Mouse (Mus musculus) testis, adult 2 months (tissue): ENCODE results near the gene Ntn1.

ENCODE experiments used
- CTCF ChIP-seq: fragments of 200-500 bp; IDR thresholded peaks from 2 replicates; pipeline ENCODE4 v1.5.1; 2012; ENCODE audit warnings: low read depth, mild to moderate bottlenecking, inconsistent platforms, low read length, moderate library complexity; ENCODE audit not compliant: control insufficient read depth, insufficient read depth, insufficient replicate concordance
- POLR2A ChIP-seq: fragments of 200-500 bp; IDR thresholded peaks from 2 replicates; pipeline ENCODE4 v1.6.1; 2012; ENCODE audit warnings: low read depth, mild to moderate bottlenecking, inconsistent platforms, low read length, moderate library complexity; ENCODE audit not compliant: control insufficient read depth

DNA sequence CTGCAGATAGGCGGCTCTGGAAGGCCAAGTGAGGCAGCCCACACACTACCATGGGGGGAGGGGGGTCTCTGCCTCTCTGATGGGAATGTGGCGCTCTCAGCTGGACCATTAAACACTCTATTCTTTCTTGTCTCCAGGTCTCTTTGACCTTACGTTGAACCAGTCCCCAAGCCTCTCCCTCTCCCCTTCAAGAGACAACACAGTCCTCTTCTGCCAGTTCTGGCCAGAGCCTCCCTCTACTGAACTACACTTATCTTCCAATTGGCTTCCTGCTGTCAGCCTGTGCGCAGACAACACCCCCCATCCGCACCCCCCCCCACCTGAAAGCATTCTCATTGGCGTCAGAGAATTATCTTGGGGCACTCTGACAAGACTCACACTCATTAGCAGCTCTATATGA is 48.4 kb downstream of the Ntn1 start:
- TF ChIP-seq CTCF (no peak), POLR2A (no peak)
